22 mouse cellular contexts compared by ENCODE assay signal in genomic region chr11:59782091-59782590, GRCm38 (mm10). TPM values are rescaled to one million over a fixed set of nuclear protein-coding genes. Genes with fewer than 3 reads are reported as not detected.
"Had no signal": no experiment of that assay in that cellular context is flagged by ENCODE, and none has a peak within 500 bp of the region (broad histone marks: within the 10 kb centered on the region; RNA-seq: fewer than 3 reads in every experiment).

No protein-coding gene starts in this region.

- H3K4me2 ChIP-seq: limb, embryonic 13.5 days; liver, embryonic 13.5 days; midbrain, embryonic 12.5 days; neural tube, embryonic 13.5 days; stomach, embryonic 15.5 days had no signal

- H3K9me3 ChIP-seq: limb, embryonic 10.5 days; limb, embryonic 13.5 days; liver, embryonic 13.5 days; megakaryocyte, embryonic 14.5 days; midbrain, embryonic 12.5 days; neural tube, embryonic 13.5 days; stomach, embryonic 15.5 days had no signal

- DNase-seq: kidney, adult 11 months; kidney, adult 9 months; kidney, postnatal 14 days; kidney, postnatal 4 days; liver; liver, embryonic 13.5 days; lung, adult 2 months; lung, postnatal 36 days; retina, postnatal 1 day; right cerebral cortex, postnatal 25 days; spleen, adult 18-20 months; thymus, adult 2 months; thymus, postnatal 14 days; thymus, postnatal 4 days had no signal

- H3K27ac ChIP-seq: limb, embryonic 10.5 days; limb, embryonic 13.5 days; liver, embryonic 13.5 days; midbrain, embryonic 12.5 days; neural tube, embryonic 13.5 days; stomach, embryonic 15.5 days had no signal

- H3K27me3 ChIP-seq: stomach, embryonic 15.5 days had no signal

- H3K9ac ChIP-seq: limb, embryonic 13.5 days; liver, embryonic 13.5 days; midbrain, embryonic 12.5 days; neural tube, embryonic 13.5 days; stomach, embryonic 15.5 days had no signal

- H3K4me3 ChIP-seq: limb, embryonic 10.5 days; limb, embryonic 13.5 days; liver, embryonic 13.5 days; megakaryocyte, embryonic 14.5 days; midbrain, embryonic 12.5 days; myocyte; neural tube, embryonic 13.5 days; stomach, embryonic 15.5 days had no signal

RNA-seq across cellular contexts. Expression of gene Pld6, which starts 5.3 kb away (rescaled TPM):
- total RNA-seq: monocyte, adult 5-6 weeks had no signal
